Mouse (Mus musculus): Measurements from ENCODE around the gene Pik3r5.

Gene Pik3r5

GRCm38 (mm10) chr11:68431699-68432360 lies at the start of gene Pik3r5:
Gene Pik3r5, plus strand, starts transcription at chr11:68432121.
- peak; percentile 92 for DNase-seq (ENCODE audit: extremely low spot score, low spot score)

- DNase-seq (ENCODE audit: extremely low spot score, low spot score) = peak; percentile 62
These were observed 48.4 kb upstream of the Pik3r5 start for GRCm38 (mm10) chr11:68383519-68383918.

GRCm38 (mm10) chr11:68384131-68384530 lies 47.8 kb upstream of the Pik3r5 start:
- no peak for DNase-seq (ENCODE audit: extremely low spot score, low spot score)

- peak; percentile 63 for DNase-seq (ENCODE audit: extremely low spot score, low spot score)
These were observed 47.3 kb upstream of the Pik3r5 start for GRCm38 (mm10) chr11:68384592-68385020.

- peak; percentile 73 for DNase-seq (ENCODE audit: extremely low spot score, low spot score)
These were observed 46.7 kb upstream of the Pik3r5 start for GRCm38 (mm10) chr11:68385021-68385821.

- peak; percentile 74 for DNase-seq (ENCODE audit: extremely low spot score, low spot score)
These were observed 45.9 kb upstream of the Pik3r5 start for GRCm38 (mm10) chr11:68385921-68386588.

GRCm38 (mm10) chr11:68386589-68387440 lies 45.1 kb upstream of the Pik3r5 start:
- peak; percentile 86 for DNase-seq (ENCODE audit: extremely low spot score, low spot score)

GRCm38 (mm10) chr11:68387441-68387760 lies 44.5 kb upstream of the Pik3r5 start:
- no peak for DNase-seq (ENCODE audit: extremely low spot score, low spot score)

GRCm38 (mm10) chr11:68387971-68388654 lies 43.8 kb upstream of the Pik3r5 start:
- DNase-seq (ENCODE audit: extremely low spot score, low spot score) = no peak

- no peak for DNase-seq (ENCODE audit: extremely low spot score, low spot score)
These were observed 43.3 kb upstream of the Pik3r5 start for GRCm38 (mm10) chr11:68388655-68389015.

- peak; percentile 37 for DNase-seq (ENCODE audit: extremely low spot score, low spot score)
These were observed 42.3 kb upstream of the Pik3r5 start for GRCm38 (mm10) chr11:68389621-68390020.

- no peak for DNase-seq (ENCODE audit: extremely low spot score, low spot score)
These were observed 41.3 kb upstream of the Pik3r5 start for GRCm38 (mm10) chr11:68390381-68391287.

GRCm38 (mm10) chr11:68393897-68394490 lies 37.9 kb upstream of the Pik3r5 start:
- DNase-seq (ENCODE audit: extremely low spot score, low spot score) = no peak

- DNase-seq (ENCODE audit: extremely low spot score, low spot score) = no peak
These were observed 37.2 kb upstream of the Pik3r5 start for GRCm38 (mm10) chr11:68394749-68395148.

- DNase-seq (ENCODE audit: extremely low spot score, low spot score) = no peak
These were observed 36.4 kb upstream of the Pik3r5 start for GRCm38 (mm10) chr11:68395546-68395945.

GRCm38 (mm10) chr11:68398891-68399547 lies 32.9 kb upstream of the Pik3r5 start:
- DNase-seq (ENCODE audit: extremely low spot score, low spot score) = no peak

GRCm38 (mm10) chr11:68399548-68400020 lies 32.3 kb upstream of the Pik3r5 start:
- peak; percentile 85 for DNase-seq (ENCODE audit: extremely low spot score, low spot score)

GRCm38 (mm10) chr11:68400021-68400671 lies 31.8 kb upstream of the Pik3r5 start:
- peak; percentile 79 for DNase-seq (ENCODE audit: extremely low spot score, low spot score)
